Mouse (Mus musculus): ENCODE measurements at regions not wholly inside any gene's neighbourhood (a gene's known extent, or its start where the extent isn't known, plus 50 kb on each side); places are given as distances from the start of the nearest gene placed in this dataset.
"Not testable (repeated sequence)": the region's sequence is repeated elsewhere in the genome, so short reads cannot be mapped to it uniquely, and the experiment has no call there.

DNA sequence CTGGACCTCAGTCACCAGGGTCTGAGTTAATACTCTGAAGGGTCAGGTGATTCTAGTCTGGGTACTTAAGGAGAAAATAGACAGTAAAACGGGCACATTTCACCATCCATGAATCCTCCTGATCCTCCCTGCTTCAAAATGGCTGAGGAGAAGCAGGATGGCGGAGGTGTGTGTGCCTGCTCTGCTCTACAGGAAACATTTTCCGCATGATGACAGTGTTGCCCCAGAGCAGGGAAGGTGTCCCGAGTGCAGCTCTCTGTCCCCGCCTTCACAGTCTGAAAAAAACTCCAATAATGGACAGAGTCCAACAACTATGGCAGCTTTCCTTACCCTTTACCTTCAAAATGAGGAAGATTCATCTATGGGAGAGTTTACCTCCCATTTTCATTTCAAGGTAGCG lies 179.8 kb upstream of the Olfr1324 start:
- H3K4me3 ChIP-seq (ENCODE audit: low read length); ATAC-seq (ENCODE audit: low FRiP score, low TSS enrichment): not testable (repeated sequence)

DNA sequence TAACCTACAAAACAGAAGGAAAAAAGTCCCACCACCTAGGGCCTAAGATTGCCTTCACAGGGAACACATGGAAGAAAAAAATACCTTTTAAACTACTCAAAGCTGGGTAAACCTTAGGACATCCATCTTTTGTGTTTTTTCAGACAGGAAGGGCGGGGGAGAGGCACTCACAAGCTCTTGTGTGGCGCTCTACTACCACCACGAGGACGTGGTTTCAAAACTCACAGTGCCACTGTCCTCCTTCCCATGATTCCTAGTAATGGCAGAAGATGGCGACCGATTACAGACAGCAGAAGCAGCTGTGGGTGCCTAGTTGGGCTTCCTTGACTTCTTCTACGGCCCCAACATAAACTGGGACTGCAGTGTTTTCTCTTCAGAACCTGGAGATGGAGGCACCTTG lies 179.3 kb upstream of the Olfr1324 start:
- no peak overlapping the region for H3K9ac ChIP-seq (ENCODE audit: low read depth, low read length)
- H3K36me3 ChIP-seq (ENCODE audit: control insufficient read depth, insufficient read depth, low read length) = peaks cover 2% of the 10 kb centered on the region; the same call in 1 of the 2 replicates
- no peak for ATAC-seq (ENCODE audit: low FRiP score, low TSS enrichment)
- no peak overlapping the region for H3K27ac ChIP-seq (ENCODE audit: low read depth, low read length)
- no peak overlapping the region for H3K4me3 ChIP-seq (ENCODE audit: low read length)
- H3K4me1 ChIP-seq (ENCODE audit: control insufficient read depth, insufficient read depth, low read length) = no peaks in the 10 kb centered on the region
- 46% methylated on average over 7 of the region's 7 CpGs for WGBS
- H3K4me2 ChIP-seq (replicated peaks; ENCODE audit: low read depth, low read length) = no peak overlapping the region
- no peaks in the 10 kb centered on the region for H3K27me3 ChIP-seq (ENCODE audit: control insufficient read depth, insufficient read depth, low read length)
- no peaks in the 10 kb centered on the region for H3K9me3 ChIP-seq (ENCODE audit: control insufficient read depth, low read length)

More for the DNA sequence above, 179.8 kb upstream of the Olfr1324 start:
- WGBS = 73% methylated on average over 6 of the region's 6 CpGs
- not testable (repeated sequence) for H3K4me1 ChIP-seq (ENCODE audit: control insufficient read depth, insufficient read depth, low read length); H3K9me3 ChIP-seq (ENCODE audit: control insufficient read depth, low read length); H3K4me2 ChIP-seq (replicated peaks; ENCODE audit: low read depth, low read length); H3K9ac ChIP-seq (ENCODE audit: low read depth, low read length); H3K27ac ChIP-seq (ENCODE audit: low read depth, low read length); H3K27me3 ChIP-seq (ENCODE audit: control insufficient read depth, insufficient read depth, low read length); H3K36me3 ChIP-seq (ENCODE audit: control insufficient read depth, insufficient read depth, low read length)

DNA sequence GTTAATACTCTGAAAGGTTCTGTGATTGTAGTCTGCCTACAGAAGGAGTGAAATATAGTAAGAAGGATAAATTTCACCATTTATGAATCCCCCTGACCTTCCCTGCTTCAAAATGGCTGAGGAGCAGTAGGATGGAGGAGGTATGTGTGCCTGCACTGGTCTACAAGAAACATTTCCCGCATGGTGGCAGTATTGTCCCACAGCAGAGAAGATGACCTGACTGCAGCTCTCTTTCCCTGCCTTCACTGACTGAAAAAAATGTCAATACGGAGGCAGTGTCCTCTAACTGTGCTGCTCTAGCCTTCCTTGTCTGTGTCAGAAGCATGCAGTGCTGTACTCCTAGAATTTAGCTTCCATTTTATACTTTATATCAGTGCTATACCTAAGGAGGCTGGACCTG lies 177.2 kb upstream of the Olfr1324 start:
- not testable (repeated sequence) for H3K27ac ChIP-seq (ENCODE audit: low read depth, low read length); H3K36me3 ChIP-seq (ENCODE audit: control insufficient read depth, insufficient read depth, low read length); H3K4me1 ChIP-seq (ENCODE audit: control insufficient read depth, insufficient read depth, low read length); H3K9ac ChIP-seq (ENCODE audit: low read depth, low read length); ATAC-seq (ENCODE audit: low FRiP score, low TSS enrichment); H3K9me3 ChIP-seq (ENCODE audit: control insufficient read depth, low read length); H3K27me3 ChIP-seq (ENCODE audit: control insufficient read depth, insufficient read depth, low read length); H3K4me2 ChIP-seq (replicated peaks; ENCODE audit: low read depth, low read length); H3K4me3 ChIP-seq (ENCODE audit: low read length)
- 50% methylated on average over 2 of the region's 2 CpGs for WGBS

DNA sequence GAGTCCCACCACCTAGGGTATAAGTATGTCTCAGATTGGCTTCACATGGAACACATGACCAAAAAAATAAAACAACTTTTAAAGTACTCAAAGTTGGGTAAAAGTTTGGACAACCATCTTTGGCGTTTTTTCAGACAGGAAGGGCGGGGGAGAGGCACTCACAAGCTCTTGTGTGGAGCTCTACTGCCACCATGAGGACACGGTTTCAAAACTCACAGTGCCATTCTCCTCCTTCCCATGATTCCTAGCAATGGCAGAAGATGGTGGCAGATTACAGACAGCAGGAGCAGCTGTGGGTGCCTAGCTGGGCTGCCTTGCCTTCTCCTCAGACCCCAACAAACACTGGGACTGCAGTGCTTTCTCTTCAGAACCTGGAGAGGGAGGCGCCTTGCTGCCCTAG lies 176.7 kb upstream of the Olfr1324 start:
- H3K4me2 ChIP-seq (replicated peaks; ENCODE audit: low read depth, low read length); ATAC-seq (ENCODE audit: low FRiP score, low TSS enrichment); H3K36me3 ChIP-seq (ENCODE audit: control insufficient read depth, insufficient read depth, low read length); H3K9ac ChIP-seq (ENCODE audit: low read depth, low read length); H3K27ac ChIP-seq (ENCODE audit: low read depth, low read length); H3K4me1 ChIP-seq (ENCODE audit: control insufficient read depth, insufficient read depth, low read length); H3K4me3 ChIP-seq (ENCODE audit: low read length); H3K9me3 ChIP-seq (ENCODE audit: control insufficient read depth, low read length); H3K27me3 ChIP-seq (ENCODE audit: control insufficient read depth, insufficient read depth, low read length): not testable (repeated sequence)
- WGBS = 49% methylated on average over 4 of the region's 4 CpGs

DNA sequence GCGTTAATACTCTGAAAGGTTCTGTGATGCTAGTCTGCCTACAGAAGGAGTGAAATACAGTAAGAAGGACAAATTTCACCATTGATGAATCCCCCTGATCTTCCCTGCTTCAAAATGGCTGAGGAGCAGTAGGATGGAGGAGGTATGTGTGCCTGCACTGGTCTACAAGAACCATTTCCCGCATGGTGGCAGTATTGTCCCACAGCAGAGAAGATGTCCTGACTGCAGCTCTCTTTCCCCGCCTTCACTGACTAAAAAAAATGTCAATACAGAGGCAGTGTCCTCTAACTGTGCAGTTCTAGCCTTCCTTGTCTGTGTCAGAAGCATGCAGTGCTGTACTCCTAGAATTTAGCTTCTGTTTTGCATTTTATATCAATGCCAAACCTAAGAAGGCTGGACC lies 174.6 kb upstream of the Olfr1324 start:
- not testable (repeated sequence) for ATAC-seq (ENCODE audit: low FRiP score, low TSS enrichment); H3K4me3 ChIP-seq (ENCODE audit: low read length)

DNA sequence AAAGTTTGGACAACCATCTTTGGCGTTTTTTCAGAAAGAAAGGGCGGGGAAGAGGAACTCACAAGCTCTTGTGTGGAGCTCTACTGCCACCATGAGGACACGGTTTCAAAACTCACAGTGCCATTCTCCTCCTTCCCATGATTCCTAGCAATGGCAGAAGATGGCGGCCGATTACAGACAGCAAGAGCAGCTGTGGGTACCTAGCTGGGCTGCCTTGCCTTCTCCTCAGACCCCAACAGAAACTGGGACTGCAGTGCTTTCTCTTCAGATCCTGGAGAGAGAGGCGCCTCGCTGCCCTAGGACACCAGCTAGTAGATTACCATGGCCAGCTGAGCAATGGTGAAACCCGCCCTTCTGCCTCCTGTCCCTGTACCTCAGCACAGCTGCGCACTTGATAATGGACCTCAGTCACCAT lies 174.2 kb upstream of the Olfr1324 start:
- not testable (repeated sequence) for H3K4me2 ChIP-seq (replicated peaks; ENCODE audit: low read depth, low read length); H3K36me3 ChIP-seq (ENCODE audit: control insufficient read depth, insufficient read depth, low read length); H3K27ac ChIP-seq (ENCODE audit: low read depth, low read length); H3K9ac ChIP-seq (ENCODE audit: low read depth, low read length); H3K4me1 ChIP-seq (ENCODE audit: control insufficient read depth, insufficient read depth, low read length); H3K9me3 ChIP-seq (ENCODE audit: control insufficient read depth, low read length); ATAC-seq (ENCODE audit: low FRiP score, low TSS enrichment); H3K4me3 ChIP-seq (ENCODE audit: low read length); H3K27me3 ChIP-seq (ENCODE audit: control insufficient read depth, insufficient read depth, low read length)
- 50% methylated on average over 9 of the region's 9 CpGs for WGBS

More for the DNA sequence above, 174.6 kb upstream of the Olfr1324 start:
- H3K4me1 ChIP-seq (ENCODE audit: control insufficient read depth, insufficient read depth, low read length); H3K27ac ChIP-seq (ENCODE audit: low read depth, low read length); H3K36me3 ChIP-seq (ENCODE audit: control insufficient read depth, insufficient read depth, low read length); H3K27me3 ChIP-seq (ENCODE audit: control insufficient read depth, insufficient read depth, low read length); H3K4me2 ChIP-seq (replicated peaks; ENCODE audit: low read depth, low read length); H3K9me3 ChIP-seq (ENCODE audit: control insufficient read depth, low read length); H3K9ac ChIP-seq (ENCODE audit: low read depth, low read length): not testable (repeated sequence)
- WGBS = 51% methylated on average over 3 of the region's 3 CpGs

DNA sequence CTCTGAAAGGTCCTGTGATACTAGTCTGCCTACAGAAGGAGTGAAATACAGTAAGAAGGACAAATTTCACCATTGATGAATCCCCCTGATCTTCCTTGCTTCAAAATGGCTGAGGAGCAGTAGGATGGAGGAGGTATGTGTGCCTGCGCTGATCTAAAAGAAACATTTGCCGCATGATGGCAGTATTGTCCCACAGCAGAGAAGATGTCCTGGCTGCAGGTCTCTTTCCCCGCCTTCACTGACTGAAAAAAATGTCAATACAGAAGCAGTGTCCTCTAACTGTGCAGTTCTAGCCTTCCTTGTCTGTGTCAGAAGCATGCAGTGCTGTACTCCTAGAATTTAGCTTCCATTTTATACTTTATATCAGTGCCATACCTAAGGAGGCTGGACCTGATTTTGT lies 172.0 kb upstream of the Olfr1324 start:
- ATAC-seq (ENCODE audit: low FRiP score, low TSS enrichment); H3K27me3 ChIP-seq (ENCODE audit: control insufficient read depth, insufficient read depth, low read length); H3K4me3 ChIP-seq (ENCODE audit: low read length); H3K4me1 ChIP-seq (ENCODE audit: control insufficient read depth, insufficient read depth, low read length); H3K9me3 ChIP-seq (ENCODE audit: control insufficient read depth, low read length); H3K27ac ChIP-seq (ENCODE audit: low read depth, low read length); H3K36me3 ChIP-seq (ENCODE audit: control insufficient read depth, insufficient read depth, low read length); H3K9ac ChIP-seq (ENCODE audit: low read depth, low read length): not testable (repeated sequence)
- H3K4me2 ChIP-seq (replicated peaks; ENCODE audit: low read depth, low read length) = peak overlapping the region; percentile 19; the same call in 1 of the 2 replicates
- 32% methylated on average over 3 of the region's 3 CpGs for WGBS

DNA sequence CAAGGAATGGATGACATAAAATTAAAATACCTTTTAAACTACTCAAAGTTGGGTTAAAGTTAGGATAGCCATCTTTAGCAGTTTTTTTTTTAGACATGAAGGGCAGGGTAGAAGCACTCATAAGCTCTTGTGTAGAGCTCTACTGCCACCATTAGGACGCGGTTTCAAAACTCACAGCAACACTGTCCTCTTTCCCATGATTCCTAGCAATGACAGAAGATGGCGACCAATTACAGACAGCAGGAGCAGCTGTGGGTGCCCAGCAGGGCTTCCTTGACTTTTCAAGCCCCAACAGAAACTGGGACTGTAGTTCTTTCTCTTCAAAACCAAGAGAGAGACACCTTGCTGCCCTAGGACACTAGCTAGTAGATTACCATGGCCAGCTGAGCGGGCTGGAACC lies 171.5 kb upstream of the Olfr1324 start:
- H3K9ac ChIP-seq (ENCODE audit: low read depth, low read length) = no peak overlapping the region
- peak overlapping the region; percentile 19; the same call in 1 of the 2 replicates for H3K4me2 ChIP-seq (replicated peaks; ENCODE audit: low read depth, low read length)
- 54% methylated on average over 4 of the region's 4 CpGs for WGBS
- no peaks in the 10 kb centered on the region for H3K4me1 ChIP-seq (ENCODE audit: control insufficient read depth, insufficient read depth, low read length)
- H3K4me3 ChIP-seq (ENCODE audit: low read length) = no peak overlapping the region; the same call in 1 of the 2 replicates
- H3K27ac ChIP-seq (ENCODE audit: low read depth, low read length) = no peak overlapping the region
- peaks cover 3% of the 10 kb centered on the region; the same call in 1 of the 2 replicates for H3K36me3 ChIP-seq (ENCODE audit: control insufficient read depth, insufficient read depth, low read length)
- H3K9me3 ChIP-seq (ENCODE audit: control insufficient read depth, low read length) = no peaks in the 10 kb centered on the region
- no peak for ATAC-seq (ENCODE audit: low FRiP score, low TSS enrichment)
- no peaks in the 10 kb centered on the region for H3K27me3 ChIP-seq (ENCODE audit: control insufficient read depth, insufficient read depth, low read length)

DNA sequence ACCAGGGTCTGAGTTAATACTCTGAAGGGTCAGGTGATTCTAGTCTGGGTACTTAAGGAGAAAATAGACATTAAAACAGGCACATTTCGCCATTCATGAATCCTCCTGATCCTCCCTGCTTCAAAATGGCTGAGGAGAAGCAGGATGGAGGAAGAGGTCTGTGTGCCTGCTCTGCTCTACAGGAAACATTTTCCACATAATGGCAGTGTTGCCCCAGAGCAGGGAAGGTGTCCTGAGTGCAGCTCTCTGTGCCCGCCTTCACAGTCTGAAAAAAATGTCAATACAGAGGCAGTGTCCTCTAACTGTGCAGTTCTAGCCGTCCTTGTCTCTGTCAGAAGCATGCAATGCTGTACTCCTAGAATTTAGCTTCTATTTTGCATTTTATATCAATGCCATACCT lies 169.3 kb upstream of the Olfr1324 start:
- H3K27ac ChIP-seq (ENCODE audit: low read depth, low read length); H3K36me3 ChIP-seq (ENCODE audit: control insufficient read depth, insufficient read depth, low read length); ATAC-seq (ENCODE audit: low FRiP score, low TSS enrichment); H3K4me1 ChIP-seq (ENCODE audit: control insufficient read depth, insufficient read depth, low read length); H3K4me2 ChIP-seq (replicated peaks; ENCODE audit: low read depth, low read length); H3K4me3 ChIP-seq (ENCODE audit: low read length); H3K9ac ChIP-seq (ENCODE audit: low read depth, low read length); H3K27me3 ChIP-seq (ENCODE audit: control insufficient read depth, insufficient read depth, low read length); H3K9me3 ChIP-seq (ENCODE audit: control insufficient read depth, low read length): not testable (repeated sequence)
- 72% methylated on average over 3 of the region's 3 CpGs for WGBS

Measured in kidney, embryonic 14.5 days (tissue).